Comparison of ENCODE assay signal across 20 mouse cellular contexts in genomic region chr14:121180611-121181010, GRCm38 (mm10).
A peak's percentile ranks its signal among the peaks of the same experiment; 100 is the strongest.
DNase-seq lines count a peak whose midpoint lies in the region; ATAC-seq and TF ChIP-seq lines count a peak whose summit lies in the region.
"Had no signal": no experiment of that assay in that cellular context is flagged by ENCODE, and none has a peak within 500 bp of the region (broad histone marks: within the 10 kb centered on the region; RNA-seq: fewer than 3 reads in every experiment).

No protein-coding gene starts in this region.

- no peaks in the 10 kb centered on the region for H3K9me3 ChIP-seq in kidney, embryonic 16.5 days (ENCODE audit: low read length)
- H3K9me3 ChIP-seq: hindbrain, embryonic 12.5 days; hindbrain, embryonic 15.5 days had no signal

- no peak for TF ChIP-seq CTCF in kidney, adult 2 months (conservative IDR thresholded peaks at IDR 0.05; ENCODE audit: insufficient read depth, insufficient read length, low read depth, low read length)

- ATAC-seq in kidney, embryonic 16.5 days (ENCODE audit: low FRiP score, low TSS enrichment), result no peak
- no peak for ATAC-seq in inflammation-experienced regulatory T-cells, adult 6 months
- ATAC-seq: CD4-positive, CD25-positive, alpha-beta regulatory T cell, adult 4 months; forebrain, embryonic 14.5 days; forebrain, postnatal 0 days had no signal

- no peak overlapping the region for H3K4me2 ChIP-seq in kidney, embryonic 16.5 days (replicated peaks; ENCODE audit: low read depth, low read length)
- H3K4me2 ChIP-seq: heart, embryonic 11.5 days; hindbrain, embryonic 12.5 days; hindbrain, embryonic 15.5 days had no signal

- no peak for TF ChIP-seq POLR2A in kidney, adult 2 months (IDR thresholded peaks at IDR 0.05; ENCODE audit: low read depth, low read length)

- peaks cover 12% of the 10 kb centered on the region for H3K4me1 ChIP-seq in kidney, adult 2 months (ENCODE audit: control insufficient read depth, insufficient read depth, low read length)
- peaks cover 37% of the 10 kb centered on the region for H3K4me1 ChIP-seq in kidney, embryonic 16.5 days (ENCODE audit: insufficient read depth, low read length)

- intact Hi-C loops in left cerebral cortex, postnatal 14 days (cut with DNase I), result no loop called here

- no peaks in the 10 kb centered on the region for H3K27me3 ChIP-seq in kidney, adult 2 months (replicated peaks; ENCODE audit: control insufficient read depth, insufficient read depth, low read length)
- H3K27me3 ChIP-seq in kidney, embryonic 16.5 days (ENCODE audit: insufficient read depth, low read length), result no peaks in the 10 kb centered on the region
- H3K27me3 ChIP-seq: hindbrain, embryonic 12.5 days; hindbrain, embryonic 15.5 days had no signal

- no peak overlapping the region for H3K9ac ChIP-seq in kidney, embryonic 16.5 days (replicated peaks; ENCODE audit: low read length)
- H3K9ac ChIP-seq: forebrain, postnatal 0 days; hindbrain, embryonic 12.5 days; hindbrain, embryonic 15.5 days had no signal

- peak; percentile 53 for DNase-seq in kidney, adult 2 months
- no peak for DNase-seq in kidney, postnatal 4 days
- DNase-seq in kidney, postnatal 10 days, result no peak
- peak; percentile 28 for DNase-seq in adrenal gland, adult 8-10 months
- DNase-seq in adrenal gland, postnatal 10 days, result peak; percentile 24
- DNase-seq in left cerebral cortex, postnatal 14 days (ENCODE audit: low spot score in 2 of 2), result no peak
- DNase-seq: cerebellum, adult 18-20 months; cerebellum, adult 9-10 months; cerebellum, postnatal 14 days; forebrain, postnatal 0 days; gastrocnemius, adult 2 months; gastrocnemius, postnatal 14 days; heart, adult 11 months had no signal

- H3K4me3 ChIP-seq in kidney, adult 2 months (ENCODE audit: insufficient read depth, low read depth, low read length), result no peak overlapping the region
- no peak overlapping the region for H3K4me3 ChIP-seq in kidney, embryonic 16.5 days (ENCODE audit: low read length)
- H3K4me3 ChIP-seq: gastrocnemius, adult 2 months; hindbrain, embryonic 12.5 days; hindbrain, embryonic 15.5 days had no signal

- H3K27ac ChIP-seq in kidney, adult 2 months (ENCODE audit: insufficient read depth, low read depth, low read length), result no peak overlapping the region
- 0 out of 2 replicates have a peak overlapping the region, but pooled peaks have one; percentile 6 for H3K27ac ChIP-seq in kidney, embryonic 16.5 days (ENCODE audit: low read length)
- H3K27ac ChIP-seq: gastrocnemius, adult 2 months; hindbrain, embryonic 12.5 days; hindbrain, embryonic 15.5 days had no signal

- no peaks in the 10 kb centered on the region for H3K36me3 ChIP-seq in kidney, adult 2 months (ENCODE audit: control insufficient read depth, insufficient read depth, low read length)
- no peaks in the 10 kb centered on the region for H3K36me3 ChIP-seq in kidney, embryonic 16.5 days (ENCODE audit: insufficient read depth, low read length)
- H3K36me3 ChIP-seq: hindbrain, embryonic 12.5 days; hindbrain, embryonic 15.5 days had no signal

- WGBS in kidney, adult 2 months, result 47% methylated on average over 9 of the region's 9 CpGs
- 31% methylated on average over 9 of the region's 9 CpGs for WGBS in kidney, embryonic 16.5 days

Comparison
In these comparisons a context has a peak if more than half of its experiments do, and no peak if none do; other contexts are left out.
1. DNase-seq: peak in kidney, adult 2 months (single experiment), adrenal gland, adult 8-10 months (single experiment) and adrenal gland, postnatal 10 days (single experiment); none in kidney, postnatal 4 days (0 of 2), kidney, postnatal 10 days (single experiment) and left cerebral cortex, postnatal 14 days (0 of 2).